Mouse (Mus musculus) layer of hippocampus, postnatal 10 days (tissue): ENCODE data around the gene Zfp968. TPM values are rescaled to one million over a fixed set of nuclear protein-coding genes. Genes with fewer than 3 reads are reported as not detected.
"Not testable (repeated sequence)": the region's sequence is repeated elsewhere in the genome, so short reads cannot be mapped to it uniquely, and the experiment has no call there.

Experiments
- DNase-seq, 2 experiments: peaks; one replicate each; pipeline ENCODE4 v3.0.0; 2021; ENCODE audit warnings: low spot score in 2 of 2
- long read RNA-seq: library from polyadenylated mRNA; stranded (forward); transcript quantifications from one replicate; pipeline ENCODE4 v2.0.0, GENCODE M21; 2023
- total RNA-seq, 2 experiments: library from RNA; stranded (reverse); gene quantifications; 2 replicates each; pipeline ENCODE4 v1.2.3; 2021

Zfp968 gene
- total RNA-seq, result 1 to 10 TPM; 3.1 to 6.9 TPM
- long read RNA-seq, result 0 reads

- DNase-seq, result not testable (repeated sequence)
Measured at GRCm38 (mm10) chr2:175372136-175372535, at the start of gene Zfp968. TSS of gene Zfp968 (plus strand) at chr2:175372436.

- DNase-seq, result not testable (repeated sequence)
Measured at GRCm38 (mm10) chr2:175338097-175338496, 34.1 kb upstream of the Zfp968 start, which contains the start of gene Gm4631. TSS of gene Gm4631 (minus strand) at chr2:175338197.

Other genes starting within 250 kb of the Zfp968 start
- 10 to 100 TPM; 13.6 to 15.0 TPM for gene Gm14399, start 230.4 kb upstream of the Zfp968 start, total RNA-seq
- 1 to 10 TPM; 3.3 to 3.5 TPM for gene Gm14443, start 196.6 kb upstream of the Zfp968 start, total RNA-seq
- gene Gm14391, start 165.5 kb upstream of the Zfp968 start, total RNA-seq, result 100 to 1,000 TPM in 1 of 2 experiments, 10 to 100 TPM in 1; 84.9 to 107 TPM
- 1 to 10 TPM; 6.0 to 7.1 TPM for gene Gm14440, start 97.3 kb upstream of the Zfp968 start, total RNA-seq
- 10 to 100 TPM; 49.8 to 52.3 TPM for gene Gm4631, start 34.2 kb upstream of the Zfp968 start, total RNA-seq
- gene Gm4724, start 63.4 kb downstream of the Zfp968 start, total RNA-seq, result 10 to 100 TPM; 16.0 to 18.3 TPM
- 1 to 10 TPM; 5.6 to 6.5 TPM for gene Zfp965, start 97.5 kb downstream of the Zfp968 start, total RNA-seq